ENCODE assay signal across 26 mouse cellular contexts in genomic region chr3:156817452-156817851, GRCm38 (mm10).
DNase-seq lines count a peak whose midpoint lies in the region; ATAC-seq lines count a peak whose summit lies in the region.
"Had no signal": no experiment of that assay in that cellular context is flagged by ENCODE, and none has a peak within 500 bp of the region (broad histone marks: within the 10 kb centered on the region; RNA-seq: fewer than 3 reads in every experiment).

No protein-coding gene starts in this region.

- H3K9me3 ChIP-seq in hindbrain, embryonic 13.5 days = no peaks in the 10 kb centered on the region
- no peaks in the 10 kb centered on the region for H3K9me3 ChIP-seq in hindbrain, embryonic 11.5 days (ENCODE audit: control insufficient read depth, low read length)
- no peaks in the 10 kb centered on the region for H3K9me3 ChIP-seq in kidney, embryonic 16.5 days (ENCODE audit: low read length)
- no peaks in the 10 kb centered on the region for H3K9me3 ChIP-seq in limb, embryonic 12.5 days
- no peaks in the 10 kb centered on the region for H3K9me3 ChIP-seq in limb, embryonic 10.5 days (replicated peaks)
- H3K9me3 ChIP-seq: forebrain, embryonic 10.5 days; forebrain, embryonic 13.5 days had no signal

- 60% methylated on average over 6 of the region's 6 CpGs for WGBS in hindbrain, embryonic 13.5 days
- 69% methylated on average over 6 of the region's 6 CpGs for WGBS in hindbrain, embryonic 11.5 days
- WGBS in kidney, embryonic 16.5 days = 11% methylated on average over 6 of the region's 6 CpGs
- WGBS in limb, embryonic 12.5 days = 17% methylated on average over 6 of the region's 6 CpGs
- 48% methylated on average over 6 of the region's 6 CpGs for WGBS in limb, embryonic 10.5 days

- no peak for DNase-seq in hindbrain, embryonic 11.5 days (ENCODE audit: low spot score)
- DNase-seq in kidney, postnatal 10 days = no peak
- DNase-seq in limb, embryonic 10.5 days (ENCODE audit: low spot score) = no peak
- peak; percentile 39 for DNase-seq in mesoderm, embryonic 11.5 days (ENCODE audit: low read depth, low spot score)
- no peak for DNase-seq in liver
- DNase-seq: adrenal gland, postnatal 10 days; adrenal gland, postnatal 36 days; B cell, adult 2 months; cerebellum, adult 18-20 months; cerebellum, adult 9-10 months; cerebellum, postnatal 25 days; gastrocnemius, adult 2 months; gastrocnemius, postnatal 14 days; heart, adult 11 months had no signal

- no peaks in the 10 kb centered on the region for H3K27me3 ChIP-seq in hindbrain, embryonic 13.5 days
- H3K27me3 ChIP-seq in hindbrain, embryonic 11.5 days (ENCODE audit: control insufficient read depth, insufficient read depth, low read length) = no peaks in the 10 kb centered on the region
- no peaks in the 10 kb centered on the region for H3K27me3 ChIP-seq in kidney, embryonic 16.5 days (ENCODE audit: insufficient read depth, low read length)
- no peaks in the 10 kb centered on the region for H3K27me3 ChIP-seq in limb, embryonic 12.5 days
- no peaks in the 10 kb centered on the region for H3K27me3 ChIP-seq in limb, embryonic 10.5 days (ENCODE audit: low read depth, poor library complexity, severe bottlenecking)
- H3K27me3 ChIP-seq: CH12.LX; forebrain, embryonic 13.5 days; Patski had no signal

- no peak overlapping the region for H3K4me2 ChIP-seq in hindbrain, embryonic 13.5 days
- H3K4me2 ChIP-seq in hindbrain, embryonic 11.5 days (replicated peaks; ENCODE audit: low read depth, low read length) = no peak overlapping the region
- no peak overlapping the region for H3K4me2 ChIP-seq in kidney, embryonic 16.5 days (replicated peaks; ENCODE audit: low read depth, low read length)
- 0 out of 2 replicates have a peak overlapping the region, but pooled peaks have one; percentile 1 for H3K4me2 ChIP-seq in limb, embryonic 12.5 days
- H3K4me2 ChIP-seq: forebrain, embryonic 13.5 days; heart, embryonic 11.5 days; hindbrain, embryonic 14.5 days had no signal

- no peak overlapping the region for H3K9ac ChIP-seq in hindbrain, embryonic 13.5 days
- H3K9ac ChIP-seq in hindbrain, embryonic 11.5 days (ENCODE audit: low read depth, low read length) = no peak overlapping the region
- no peak overlapping the region for H3K9ac ChIP-seq in kidney, embryonic 16.5 days (replicated peaks; ENCODE audit: low read length)
- H3K9ac ChIP-seq in limb, embryonic 12.5 days (replicated peaks) = no peak overlapping the region
- H3K9ac ChIP-seq: forebrain, embryonic 13.5 days; hindbrain, embryonic 14.5 days had no signal

- H3K4me3 ChIP-seq in hindbrain, embryonic 13.5 days = no peak overlapping the region
- H3K4me3 ChIP-seq in hindbrain, embryonic 11.5 days (ENCODE audit: low read depth, low read length) = no peak overlapping the region
- H3K4me3 ChIP-seq in kidney, embryonic 16.5 days (ENCODE audit: low read length) = no peak overlapping the region
- H3K4me3 ChIP-seq in limb, embryonic 12.5 days (replicated peaks) = no peak overlapping the region
- no peak overlapping the region for H3K4me3 ChIP-seq in limb, embryonic 10.5 days
- H3K4me3 ChIP-seq: forebrain, embryonic 10.5 days; forebrain, embryonic 13.5 days; gastrocnemius, adult 2 months had no signal

- peak overlapping the region; percentile 32; the same call in 1 of the 2 replicates for H3K27ac ChIP-seq in hindbrain, embryonic 13.5 days
- H3K27ac ChIP-seq in hindbrain, embryonic 11.5 days (ENCODE audit: low read depth, low read length) = no peak overlapping the region
- H3K27ac ChIP-seq in kidney, embryonic 16.5 days (ENCODE audit: low read length) = no peak overlapping the region
- H3K27ac ChIP-seq in limb, embryonic 12.5 days = no peak overlapping the region
- H3K27ac ChIP-seq in limb, embryonic 10.5 days = no peak overlapping the region
- H3K27ac ChIP-seq: forebrain, embryonic 10.5 days; forebrain, embryonic 13.5 days; gastrocnemius, adult 2 months; hindbrain, embryonic 14.5 days; hindbrain, postnatal 0 days had no signal

- no peaks in the 10 kb centered on the region for H3K36me3 ChIP-seq in hindbrain, embryonic 13.5 days
- H3K36me3 ChIP-seq in hindbrain, embryonic 11.5 days (ENCODE audit: control insufficient read depth, insufficient read depth, low read length) = no peaks in the 10 kb centered on the region
- H3K36me3 ChIP-seq in kidney, embryonic 16.5 days (ENCODE audit: insufficient read depth, low read length) = no peaks in the 10 kb centered on the region
- no peaks in the 10 kb centered on the region for H3K36me3 ChIP-seq in limb, embryonic 12.5 days
- no peaks in the 10 kb centered on the region for H3K36me3 ChIP-seq in limb, embryonic 10.5 days
- H3K36me3 ChIP-seq: forebrain, embryonic 10.5 days; G1E had no signal

- ATAC-seq in hindbrain, embryonic 13.5 days (ENCODE audit: low FRiP score) = no peak
- ATAC-seq in hindbrain, embryonic 11.5 days (ENCODE audit: low FRiP score) = no peak
- ATAC-seq in kidney, embryonic 16.5 days (ENCODE audit: low FRiP score, low TSS enrichment) = peak; percentile 65; the same call in 1 of the 2 replicates
- ATAC-seq in limb, embryonic 12.5 days (ENCODE audit: insufficient number of reproducible peaks, insufficient read depth, low FRiP score, low TSS enrichment, low read depth) = no peak
- ATAC-seq: forebrain, embryonic 13.5 days; forebrain, embryonic 16.5 days; hindbrain, postnatal 0 days; Patski had no signal

- peaks cover 2% of the 10 kb centered on the region; the same call in 1 of the 2 replicates for H3K4me1 ChIP-seq in hindbrain, embryonic 13.5 days (replicated peaks)
- H3K4me1 ChIP-seq in hindbrain, embryonic 11.5 days (replicated peaks; ENCODE audit: control insufficient read depth, insufficient read depth, low read length) = no peaks in the 10 kb centered on the region
- H3K4me1 ChIP-seq in kidney, embryonic 16.5 days (ENCODE audit: insufficient read depth, low read length) = peaks cover 8% of the 10 kb centered on the region
- H3K4me1 ChIP-seq in limb, embryonic 12.5 days (replicated peaks) = peaks cover 13% of the 10 kb centered on the region
- peaks cover 7% of the 10 kb centered on the region for H3K4me1 ChIP-seq in limb, embryonic 10.5 days
- H3K4me1 ChIP-seq: forebrain, embryonic 13.5 days had no signal
